Mouse (Mus musculus): ENCODE data around the gene Lig1. TPM values are rescaled to one million over a fixed set of nuclear protein-coding genes. Genes with fewer than 3 reads are reported as not detected.
"Not testable (repeated sequence)": the region's sequence is repeated elsewhere in the genome, so short reads cannot be mapped to it uniquely, and the experiment has no call there.

Gene Lig1
- polyA plus RNA-seq, 1 experiment from 2014 or later = 58.2 TPM

DNA sequence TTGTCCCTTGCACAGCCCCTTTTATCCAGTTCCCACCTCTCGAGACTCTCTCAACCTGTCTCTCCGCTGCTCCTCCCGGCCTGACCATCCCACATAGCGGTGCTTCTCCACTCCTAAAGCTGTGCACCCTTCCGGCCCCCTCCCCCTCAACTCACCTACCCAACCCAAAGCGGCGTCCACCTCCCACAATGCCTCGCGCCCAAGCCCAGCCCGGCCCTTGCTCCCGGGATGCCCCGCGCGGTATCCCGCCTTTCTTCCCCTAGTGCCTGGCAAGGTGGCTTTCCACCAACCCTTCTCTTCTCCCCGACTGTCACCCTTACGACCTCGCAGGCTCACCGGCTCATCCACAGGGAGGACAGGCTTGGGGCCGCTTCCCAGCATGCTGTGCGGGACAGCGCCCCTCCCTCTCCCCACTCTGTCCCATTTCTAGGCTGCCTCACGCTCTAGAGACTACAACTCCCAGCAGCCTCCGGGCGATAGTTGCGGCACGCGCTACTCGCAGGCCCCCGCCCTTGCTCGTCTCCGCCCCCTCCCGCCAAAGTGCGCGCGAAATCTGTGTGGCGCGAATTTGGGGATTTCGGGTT lies 1.3 kb downstream of the Lig1 start, which contains the start of gene Zswim9:
Gene Zswim9, minus strand, starts transcription at position 414 of the 584 bp plus-strand sequence.
- peaks cover 24% of the 10 kb centered on the region for H3K36me3 ChIP-seq (ENCODE audit: control insufficient read depth, insufficient read depth)
- peak within 1 kb of the TSS; percentile 77 for H3K4me2 ChIP-seq (ENCODE audit: low read depth, low read length)
- H3K27ac ChIP-seq (ENCODE audit: low read length) = peak within 1 kb of the TSS; percentile 96
- peak within 1 kb of the TSS; percentile 92 for H3K9ac ChIP-seq (ENCODE audit: low read length)
- ATAC-seq (replicated peaks; ENCODE audit: extremely low read depth, insufficient read depth, low FRiP score) = peak; percentile 99
- H3K4me3 ChIP-seq (ENCODE audit: low read length) = peak within 1 kb of the TSS; percentile 88
- WGBS = under 1% methylated on average over 39 of the region's 39 CpGs
- H3K4me1 ChIP-seq (ENCODE audit: control insufficient read depth, insufficient read depth, low read length) = peaks cover 5% of the 10 kb centered on the region; the same call in 1 of the 2 replicates
- no peaks in the 10 kb centered on the region for H3K9me3 ChIP-seq (replicated peaks; ENCODE audit: control insufficient read depth, low read length)
- no peaks in the 10 kb centered on the region for H3K27me3 ChIP-seq (ENCODE audit: control insufficient read depth, insufficient read depth, low read length)

DNA sequence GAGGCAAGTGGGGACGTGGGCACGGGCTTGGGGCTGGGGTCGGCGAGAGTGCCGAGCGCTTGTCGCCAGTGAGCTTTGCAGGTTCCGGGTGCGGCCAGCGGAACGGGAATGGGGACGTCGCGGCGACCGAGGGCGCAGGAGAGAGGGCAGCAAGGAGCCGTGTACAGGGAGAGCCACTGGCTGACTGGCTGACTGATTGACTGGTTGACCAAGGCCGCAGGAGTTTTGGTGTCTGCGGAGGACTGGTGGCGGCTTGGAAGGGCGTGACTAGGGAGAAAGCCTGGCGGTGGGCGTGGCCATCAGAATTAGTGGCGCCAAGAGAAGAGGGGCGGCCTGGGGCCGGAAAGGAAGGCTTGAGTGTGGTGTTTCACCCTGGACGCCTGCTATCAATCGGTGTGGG lies 1.9 kb downstream of the Lig1 start:
- H3K4me3 ChIP-seq (ENCODE audit: low read length) = peak overlapping the region; percentile 88
- peak overlapping the region; percentile 92 for H3K9ac ChIP-seq (ENCODE audit: low read length)
- H3K4me1 ChIP-seq (ENCODE audit: control insufficient read depth, insufficient read depth, low read length); H3K27me3 ChIP-seq (ENCODE audit: control insufficient read depth, insufficient read depth, low read length); H3K9me3 ChIP-seq (replicated peaks; ENCODE audit: control insufficient read depth, low read length): not testable (repeated sequence)
- peaks cover 26% of the 10 kb centered on the region for H3K36me3 ChIP-seq (ENCODE audit: control insufficient read depth, insufficient read depth)
- H3K27ac ChIP-seq (ENCODE audit: low read length) = peak overlapping the region; percentile 96; the same call in 1 of the 2 replicates
- H3K4me2 ChIP-seq (ENCODE audit: low read depth, low read length) = peak overlapping the region; percentile 77
- peak; percentile 52 for ATAC-seq (replicated peaks; ENCODE audit: extremely low read depth, insufficient read depth, low FRiP score)
- WGBS = 0% methylated on average over 13 of the region's 29 CpGs

DNA sequence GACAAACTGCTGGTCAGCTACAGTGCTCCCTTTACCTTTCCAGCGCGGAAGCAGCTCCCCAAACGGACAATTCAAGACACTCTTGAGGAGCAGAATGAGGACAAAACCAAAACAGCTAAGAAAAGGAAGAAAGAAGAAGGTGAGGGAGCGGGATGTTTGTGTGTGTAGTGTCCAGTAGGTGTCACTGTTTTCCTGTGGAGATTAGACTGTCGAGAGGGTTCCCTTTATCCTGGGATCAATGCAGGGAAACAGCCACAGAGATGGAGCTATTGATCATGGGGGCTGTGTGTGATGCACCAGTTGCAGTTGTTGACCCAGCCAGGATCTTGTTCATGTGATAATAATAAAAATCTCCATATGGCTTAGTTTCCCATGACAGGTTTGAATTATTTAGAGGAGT lies 11.5 kb downstream of the Lig1 start:
- no peak overlapping the region for H3K4me2 ChIP-seq (ENCODE audit: low read depth, low read length)
- no peaks in the 10 kb centered on the region for H3K27me3 ChIP-seq (ENCODE audit: control insufficient read depth, insufficient read depth, low read length)
- H3K4me1 ChIP-seq (ENCODE audit: control insufficient read depth, insufficient read depth, low read length) = no peaks in the 10 kb centered on the region
- H3K4me3 ChIP-seq (ENCODE audit: low read length) = no peak overlapping the region
- H3K9me3 ChIP-seq (replicated peaks; ENCODE audit: control insufficient read depth, low read length) = no peaks in the 10 kb centered on the region
- 44% methylated on average over 5 of the region's 5 CpGs for WGBS
- H3K9ac ChIP-seq (ENCODE audit: low read length) = no peak overlapping the region
- no peak for ATAC-seq (replicated peaks; ENCODE audit: extremely low read depth, insufficient read depth, low FRiP score)
- H3K36me3 ChIP-seq (ENCODE audit: control insufficient read depth, insufficient read depth) = peaks cover 54% of the 10 kb centered on the region
- no peak overlapping the region for H3K27ac ChIP-seq (ENCODE audit: low read length)

DNA sequence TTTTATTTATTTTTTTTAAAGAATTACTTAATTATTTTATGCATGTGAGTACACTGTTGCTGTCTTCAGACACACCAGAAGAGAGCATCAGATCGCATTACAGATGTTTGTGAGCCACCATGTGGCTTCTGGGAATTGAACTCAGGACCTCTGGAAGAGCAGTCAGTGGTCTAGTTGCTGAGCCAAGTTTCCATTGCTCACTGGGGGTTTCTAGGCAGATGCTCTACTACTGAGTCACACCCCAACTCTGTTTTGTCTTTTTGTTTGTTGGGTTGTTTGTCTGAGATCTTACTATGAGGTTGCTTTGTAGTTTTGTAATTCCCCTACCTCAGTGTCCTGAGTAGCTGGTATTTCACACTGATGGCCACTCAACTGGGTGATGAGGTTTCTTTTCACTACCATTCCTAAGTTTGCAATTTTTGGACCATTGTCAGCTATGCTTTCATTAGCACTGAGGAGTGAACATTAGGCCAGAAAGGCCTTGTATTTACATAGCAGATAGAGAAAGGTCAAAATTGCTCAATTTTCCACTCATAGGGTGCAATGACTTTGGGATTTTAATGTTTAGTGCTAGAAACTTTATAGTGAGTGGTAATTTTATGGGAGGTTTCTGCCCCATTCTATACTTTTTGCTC lies 13.1 kb downstream of the Lig1 start:
- no peak overlapping the region for H3K27ac ChIP-seq (ENCODE audit: low read length)
- no peaks in the 10 kb centered on the region for H3K4me1 ChIP-seq (ENCODE audit: control insufficient read depth, insufficient read depth, low read length)
- 85% methylated on average over 1 of the region's 1 CpGs for WGBS
- no peak overlapping the region for H3K4me3 ChIP-seq (ENCODE audit: low read length)
- no peak for ATAC-seq (replicated peaks; ENCODE audit: extremely low read depth, insufficient read depth, low FRiP score)
- no peak overlapping the region for H3K9ac ChIP-seq (ENCODE audit: low read length)
- no peaks in the 10 kb centered on the region for H3K9me3 ChIP-seq (replicated peaks; ENCODE audit: control insufficient read depth, low read length)
- H3K4me2 ChIP-seq (ENCODE audit: low read depth, low read length) = no peak overlapping the region
- H3K36me3 ChIP-seq (ENCODE audit: control insufficient read depth, insufficient read depth) = peaks cover 51% of the 10 kb centered on the region
- H3K27me3 ChIP-seq (ENCODE audit: control insufficient read depth, insufficient read depth, low read length) = no peaks in the 10 kb centered on the region

DNA sequence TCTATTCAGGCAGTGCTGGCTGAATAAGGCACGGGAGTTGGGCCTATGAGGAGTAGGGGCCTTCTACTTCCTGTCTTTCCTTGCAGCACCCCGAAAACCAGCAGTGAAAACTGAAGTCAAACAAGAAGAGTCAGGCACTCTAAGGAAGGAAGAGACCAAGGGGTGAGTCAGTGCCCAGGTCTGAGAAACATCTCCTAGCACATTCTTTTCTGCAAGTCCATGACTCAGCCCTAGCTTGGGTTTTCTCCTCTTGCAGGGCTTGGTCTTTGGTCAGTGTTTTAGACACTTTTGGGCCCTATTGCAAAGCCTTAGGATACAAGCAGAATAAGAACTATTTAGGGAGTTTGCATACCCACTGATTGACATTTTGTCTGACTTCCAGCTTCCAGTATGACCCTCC lies 14.3 kb downstream of the Lig1 start:
- H3K27me3 ChIP-seq (ENCODE audit: control insufficient read depth, insufficient read depth, low read length) = no peaks in the 10 kb centered on the region

DNA sequence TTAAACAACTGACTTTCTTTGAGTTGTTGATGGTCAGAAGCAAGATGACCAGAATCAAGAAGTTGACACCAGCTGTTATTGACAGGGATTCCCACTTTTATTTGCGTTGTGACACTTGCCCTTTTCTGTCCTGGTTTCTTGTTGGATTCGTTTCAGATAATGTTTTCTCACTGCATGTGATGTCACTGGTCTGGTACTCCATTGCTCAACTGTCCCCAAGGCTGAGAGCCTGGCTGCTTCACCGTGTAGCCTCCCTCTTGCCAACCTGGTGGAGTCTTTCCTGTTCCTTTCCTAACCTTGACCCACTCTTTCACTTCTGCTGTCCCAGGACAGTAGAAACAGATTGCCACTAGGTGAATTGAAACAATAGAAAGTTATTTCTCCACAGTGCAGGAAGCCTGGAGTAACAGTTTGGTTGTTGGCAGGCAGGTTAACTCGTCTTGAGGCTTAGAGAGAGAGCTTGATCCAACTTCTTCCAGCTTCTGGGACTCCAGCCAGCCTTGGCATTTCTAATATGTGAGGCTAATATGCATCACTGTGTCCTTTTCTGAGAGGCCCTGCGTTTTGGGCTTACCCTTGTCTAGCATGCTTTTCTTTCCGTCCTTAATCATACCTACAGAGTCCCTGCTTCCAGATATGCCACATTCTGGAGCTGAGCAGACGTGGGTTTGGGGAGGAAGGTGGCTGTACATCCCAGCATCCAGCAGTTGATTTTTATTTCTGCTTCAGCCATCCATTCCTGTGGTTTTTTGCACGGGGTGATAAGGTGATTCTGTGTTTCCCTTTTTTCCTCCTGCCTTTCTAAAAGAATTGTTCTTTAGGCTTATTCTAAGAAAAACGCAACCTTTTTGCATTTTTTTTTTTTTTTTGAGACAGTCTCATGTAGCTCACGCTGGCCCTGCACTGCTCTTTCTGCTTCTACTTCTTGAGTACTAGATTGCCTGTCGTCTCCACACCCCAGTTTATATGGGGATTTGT lies 17.1 kb downstream of the Lig1 start:
- no peak for ATAC-seq (replicated peaks; ENCODE audit: extremely low read depth, insufficient read depth, low FRiP score)
- peaks cover 56% of the 10 kb centered on the region for H3K36me3 ChIP-seq (ENCODE audit: control insufficient read depth, insufficient read depth)
- H3K9me3 ChIP-seq (replicated peaks; ENCODE audit: control insufficient read depth, low read length) = no peaks in the 10 kb centered on the region
- no peak overlapping the region for H3K27ac ChIP-seq (ENCODE audit: low read length)
- no peak overlapping the region for H3K4me3 ChIP-seq (ENCODE audit: low read length)
- no peak overlapping the region for H3K4me2 ChIP-seq (ENCODE audit: low read depth, low read length)
- H3K9ac ChIP-seq (ENCODE audit: low read length) = no peak overlapping the region
- 78% methylated on average over 11 of the region's 11 CpGs for WGBS
- H3K4me1 ChIP-seq (ENCODE audit: control insufficient read depth, insufficient read depth, low read length) = no peaks in the 10 kb centered on the region
- H3K27me3 ChIP-seq (ENCODE audit: control insufficient read depth, insufficient read depth, low read length) = no peaks in the 10 kb centered on the region

More for the DNA sequence above, 14.3 kb downstream of the Lig1 start:
- Histone ChIP-seq H3K9ac (ENCODE audit: low read length) (no peak overlapping the region), H3K4me1 (ENCODE audit: control insufficient read depth, insufficient read depth, low read length) (no peaks in the 10 kb centered on the region), H3K4me2 (ENCODE audit: low read depth, low read length) (no peak overlapping the region), H3K36me3 (ENCODE audit: control insufficient read depth, insufficient read depth) (peaks cover 54% of the 10 kb centered on the region), H3K4me3 (ENCODE audit: low read length) (no peak overlapping the region), H3K27ac (ENCODE audit: low read length) (no peak overlapping the region), H3K9me3 (replicated peaks; ENCODE audit: control insufficient read depth, low read length) (no peaks in the 10 kb centered on the region)
- no peak for ATAC-seq (replicated peaks; ENCODE audit: extremely low read depth, insufficient read depth, low FRiP score)
- 87% methylated on average over 2 of the region's 2 CpGs for WGBS

DNA sequence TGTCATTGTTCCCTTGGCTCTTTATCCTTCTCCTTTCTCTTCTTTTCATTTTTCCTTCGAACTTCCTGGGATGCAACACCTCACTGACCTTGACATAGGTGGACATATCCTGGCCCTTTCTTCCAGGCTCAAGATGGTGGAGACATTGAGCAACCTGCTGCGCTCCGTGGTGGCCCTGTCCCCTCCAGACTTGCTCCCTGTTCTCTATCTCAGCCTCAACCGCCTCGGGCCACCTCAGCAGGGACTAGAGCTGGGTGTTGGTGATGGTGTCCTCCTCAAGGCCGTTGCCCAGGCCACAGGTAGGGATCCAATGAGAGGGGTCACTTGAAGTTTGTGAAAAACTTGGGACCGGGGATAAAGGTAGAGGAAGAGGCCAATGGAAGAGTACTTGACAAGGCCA lies 18.2 kb downstream of the Lig1 start:
- no peaks in the 10 kb centered on the region for H3K9me3 ChIP-seq (replicated peaks; ENCODE audit: control insufficient read depth, low read length)
- H3K4me1 ChIP-seq (ENCODE audit: control insufficient read depth, insufficient read depth, low read length) = no peaks in the 10 kb centered on the region
- no peak overlapping the region for H3K4me3 ChIP-seq (ENCODE audit: low read length)
- H3K9ac ChIP-seq (ENCODE audit: low read length) = no peak overlapping the region
- H3K36me3 ChIP-seq (ENCODE audit: control insufficient read depth, insufficient read depth) = peaks cover 59% of the 10 kb centered on the region
- no peaks in the 10 kb centered on the region for H3K27me3 ChIP-seq (ENCODE audit: control insufficient read depth, insufficient read depth, low read length)
- H3K27ac ChIP-seq (ENCODE audit: low read length) = no peak overlapping the region
- no peak overlapping the region for H3K4me2 ChIP-seq (ENCODE audit: low read depth, low read length)
- 89% methylated on average over 7 of the region's 7 CpGs for WGBS
- ATAC-seq (replicated peaks; ENCODE audit: extremely low read depth, insufficient read depth, low FRiP score) = no peak

DNA sequence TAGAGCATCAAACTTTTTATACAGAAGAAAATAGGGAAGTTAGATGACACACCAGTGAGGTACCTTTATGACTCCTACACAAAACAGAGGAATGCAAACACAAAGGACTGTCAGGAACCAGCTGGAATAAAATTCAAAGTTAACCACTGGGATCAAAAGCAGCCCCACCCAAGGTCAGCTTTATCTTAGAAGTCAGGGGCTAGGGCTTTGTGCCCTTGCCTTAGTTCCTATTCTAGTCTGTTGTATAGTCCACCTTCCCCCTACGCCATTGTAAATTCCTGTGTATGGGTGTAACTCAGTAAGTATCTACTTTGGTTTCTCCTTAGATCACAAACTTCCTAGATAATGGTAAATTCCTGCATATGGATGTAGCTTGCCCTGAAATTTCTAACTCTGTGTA lies 20.6 kb downstream of the Lig1 start:
- H3K9me3 ChIP-seq (replicated peaks; ENCODE audit: control insufficient read depth, low read length) = no peaks in the 10 kb centered on the region
- no peaks in the 10 kb centered on the region for H3K4me1 ChIP-seq (ENCODE audit: control insufficient read depth, insufficient read depth, low read length)
- H3K27me3 ChIP-seq (ENCODE audit: control insufficient read depth, insufficient read depth, low read length) = no peaks in the 10 kb centered on the region
- ATAC-seq (replicated peaks; ENCODE audit: extremely low read depth, insufficient read depth, low FRiP score) = no peak
- H3K36me3 ChIP-seq (ENCODE audit: control insufficient read depth, insufficient read depth) = peaks cover 58% of the 10 kb centered on the region
- no peak overlapping the region for H3K4me3 ChIP-seq (ENCODE audit: low read length)
- no peak overlapping the region for H3K27ac ChIP-seq (ENCODE audit: low read length)
- WGBS = 89% methylated on average over 1 of the region's 1 CpGs
- no peak overlapping the region for H3K9ac ChIP-seq (ENCODE audit: low read length)
- H3K4me2 ChIP-seq (ENCODE audit: low read depth, low read length) = no peak overlapping the region

DNA sequence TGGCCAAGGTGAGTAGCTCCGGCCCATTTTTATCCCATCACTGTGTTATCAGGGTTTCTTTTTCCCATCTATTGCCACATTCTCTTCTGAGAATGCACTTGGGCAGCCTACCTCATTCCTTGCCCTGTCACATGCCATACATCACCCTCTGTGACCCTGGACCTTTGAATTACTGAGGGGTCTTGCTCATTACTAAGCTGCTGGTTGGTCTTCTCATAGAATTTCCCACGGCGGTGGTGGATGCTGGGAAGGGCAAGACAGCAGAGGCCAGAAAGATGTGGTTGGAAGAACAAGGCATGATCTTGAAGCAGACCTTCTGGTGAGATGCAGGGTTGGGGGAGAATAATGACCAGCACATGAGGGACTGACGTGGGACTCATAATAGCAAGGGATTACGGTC lies 21.7 kb downstream of the Lig1 start:
- Histone ChIP-seq H3K27me3 (ENCODE audit: control insufficient read depth, insufficient read depth, low read length) (no peaks in the 10 kb centered on the region), H3K9me3 (replicated peaks; ENCODE audit: control insufficient read depth, low read length) (no peaks in the 10 kb centered on the region), H3K27ac (ENCODE audit: low read length) (no peak overlapping the region), H3K36me3 (ENCODE audit: control insufficient read depth, insufficient read depth) (peaks cover 61% of the 10 kb centered on the region), H3K4me2 (ENCODE audit: low read depth, low read length) (no peak overlapping the region), H3K4me3 (ENCODE audit: low read length) (no peak overlapping the region), H3K4me1 (ENCODE audit: control insufficient read depth, insufficient read depth, low read length) (no peaks in the 10 kb centered on the region), H3K9ac (ENCODE audit: low read length) (no peak overlapping the region)
- no peak for ATAC-seq (replicated peaks; ENCODE audit: extremely low read depth, insufficient read depth, low FRiP score)
- 91% methylated on average over 5 of the region's 5 CpGs for WGBS

Measured in heart, embryonic 16.5 days (tissue).